Mouse (Mus musculus) myocyte (in vitro differentiated cells): ENCODE data around the gene Cltb. TPM values are rescaled to one million over a fixed set of nuclear protein-coding genes. Genes with fewer than 3 reads are reported as not detected.
A peak's percentile ranks its signal among the peaks of the same experiment; 100 is the strongest.

ENCODE experiments used
- H3K27me3 ChIP-seq: one replicate; pipeline ENCODE4 v1.6.1; 2011; ENCODE audit not compliant: control insufficient read depth, insufficient read depth, insufficient read length
- H3K36me3 ChIP-seq: one replicate; pipeline ENCODE4 v1.6.1; 2011; ENCODE audit not compliant: control insufficient read depth, insufficient read depth
- H3K4me2 ChIP-seq: one replicate; pipeline ENCODE4 v1.6.1; 2011; ENCODE audit warnings: low read depth, control low read depth
- H3K4me3 ChIP-seq: one replicate; pipeline ENCODE4 v1.5.1; 2011; ENCODE audit warnings: mild to moderate bottlenecking, control low read depth, moderate library complexity
- H3K79me2 ChIP-seq: one replicate; pipeline ENCODE4 v1.6.1; 2011; ENCODE audit not compliant: control insufficient read depth, insufficient read depth
- H3ac ChIP-seq: one replicate; pipeline ENCODE4 v1.6.1; 2011; ENCODE audit not compliant: control insufficient read depth, insufficient read length
- CEBPB ChIP-seq: IDR thresholded peaks from 2 replicates; pipeline ENCODE4 v1.6.1; 2011; ENCODE audit warnings: mild to moderate bottlenecking, moderate library complexity; ENCODE audit not compliant: poor library complexity, insufficient read depth, severe bottlenecking
- E2F4 ChIP-seq: IDR thresholded peaks from one replicate; pipeline ENCODE4 v1.6.1; 2011; ENCODE audit warnings: mild to moderate bottlenecking, control low read depth, moderate library complexity; ENCODE audit not compliant: insufficient read depth
- MAX ChIP-seq: IDR thresholded peaks from one replicate; pipeline ENCODE4 v1.6.1; 2011; ENCODE audit warnings: low read depth, mild to moderate bottlenecking, control low read depth
- MYOD1 ChIP-seq, 3 experiments: IDR thresholded peaks; one replicate each; pipeline ENCODE4 v1.6.1; 2011; ENCODE audit warnings: control low read depth in 2 of 3, low read depth in 2 of 3, mild to moderate bottlenecking in 2 of 3, moderate library complexity in 1 of 3; ENCODE audit not compliant: insufficient read length in 2 of 3, control insufficient read depth in 1 of 3
- MYOG ChIP-seq, 3 experiments: IDR thresholded peaks; one replicate each; pipeline ENCODE4 v1.6.1; 2011; ENCODE audit warnings: control low read depth in 2 of 3, low read depth in 2 of 3, mild to moderate bottlenecking in 2 of 3; ENCODE audit not compliant: insufficient read length in 2 of 3, control insufficient read depth in 1 of 3, insufficient read depth in 1 of 3
- POLR2A ChIP-seq: IDR thresholded peaks from one replicate; pipeline ENCODE4 v1.6.1; 2011; ENCODE audit warnings: low read depth, mild to moderate bottlenecking, control low read depth, moderate library complexity; ENCODE audit not compliant: insufficient read length
- POLR2AphosphoS2 ChIP-seq: IDR thresholded peaks from one replicate; pipeline ENCODE4 v1.6.1; 2011; ENCODE audit warnings: low read depth, control low read depth; ENCODE audit not compliant: insufficient read length
- REST ChIP-seq: IDR thresholded peaks from one replicate; pipeline ENCODE4 v1.6.1; 2011; ENCODE audit warnings: mild to moderate bottlenecking, control low read depth, moderate library complexity; ENCODE audit not compliant: insufficient read depth, insufficient read length
- SRF ChIP-seq: IDR thresholded peaks from one replicate; pipeline ENCODE4 v1.6.1; 2011; ENCODE audit warnings: low read depth; ENCODE audit not compliant: control insufficient read depth, insufficient read length
- TCF12 ChIP-seq: IDR thresholded peaks from one replicate; pipeline ENCODE4 v1.6.1; 2011; ENCODE audit warnings: mild to moderate bottlenecking, control low read depth; ENCODE audit not compliant: poor library complexity, insufficient read depth, severe bottlenecking
- TCF3 ChIP-seq: IDR thresholded peaks from one replicate; pipeline ENCODE4 v1.6.1; 2011; ENCODE audit warnings: low read depth, control low read depth; ENCODE audit not compliant: insufficient read length
- USF1 ChIP-seq: IDR thresholded peaks from one replicate; pipeline ENCODE4 v1.6.1; 2011; ENCODE audit warnings: low read depth, mild to moderate bottlenecking, control low read depth, moderate library complexity
- polyA plus RNA-seq: library from polyadenylated mRNA; unstranded; fragments of >200 nt; fragmentation: generic; extraction: Trizol; gene quantifications from one replicate; pipeline ENCODE4 v1.2.1, GENCODE M21; 2012; ENCODE audit warnings: missing spikeins

Gene Cltb
- polyA plus RNA-seq, 1 experiment = 43.0 TPM

DNA sequence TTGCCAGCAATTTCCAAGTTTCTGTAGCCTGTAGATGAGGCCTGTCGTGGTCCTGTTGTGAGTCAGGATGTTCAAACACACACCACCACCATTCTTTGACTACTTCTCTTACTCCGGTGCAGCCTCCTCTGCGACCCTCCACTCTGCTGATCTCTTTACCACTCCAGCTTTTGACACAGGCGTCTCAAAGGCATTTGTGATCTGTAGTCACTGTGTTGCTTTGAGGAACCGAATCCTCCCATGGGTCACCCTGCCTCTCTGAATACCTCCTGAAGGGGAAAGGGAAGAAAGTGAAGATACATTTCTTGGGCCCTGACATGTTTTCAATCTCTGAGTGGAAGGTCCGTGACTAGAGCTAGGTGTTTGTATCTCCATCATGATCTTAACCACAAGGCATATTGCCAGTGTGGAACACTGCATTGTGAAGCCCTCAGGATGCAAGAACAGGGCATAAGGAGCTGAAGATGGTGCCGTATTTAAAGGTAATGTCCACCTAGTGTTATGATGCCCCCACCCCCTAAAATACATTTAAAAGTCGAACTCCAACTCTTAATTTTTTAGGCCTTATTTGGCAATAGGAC lies 19.3 kb downstream of the Cltb start:
- peak overlapping the region; percentile 86 for H3K4me2 ChIP-seq

DNA sequence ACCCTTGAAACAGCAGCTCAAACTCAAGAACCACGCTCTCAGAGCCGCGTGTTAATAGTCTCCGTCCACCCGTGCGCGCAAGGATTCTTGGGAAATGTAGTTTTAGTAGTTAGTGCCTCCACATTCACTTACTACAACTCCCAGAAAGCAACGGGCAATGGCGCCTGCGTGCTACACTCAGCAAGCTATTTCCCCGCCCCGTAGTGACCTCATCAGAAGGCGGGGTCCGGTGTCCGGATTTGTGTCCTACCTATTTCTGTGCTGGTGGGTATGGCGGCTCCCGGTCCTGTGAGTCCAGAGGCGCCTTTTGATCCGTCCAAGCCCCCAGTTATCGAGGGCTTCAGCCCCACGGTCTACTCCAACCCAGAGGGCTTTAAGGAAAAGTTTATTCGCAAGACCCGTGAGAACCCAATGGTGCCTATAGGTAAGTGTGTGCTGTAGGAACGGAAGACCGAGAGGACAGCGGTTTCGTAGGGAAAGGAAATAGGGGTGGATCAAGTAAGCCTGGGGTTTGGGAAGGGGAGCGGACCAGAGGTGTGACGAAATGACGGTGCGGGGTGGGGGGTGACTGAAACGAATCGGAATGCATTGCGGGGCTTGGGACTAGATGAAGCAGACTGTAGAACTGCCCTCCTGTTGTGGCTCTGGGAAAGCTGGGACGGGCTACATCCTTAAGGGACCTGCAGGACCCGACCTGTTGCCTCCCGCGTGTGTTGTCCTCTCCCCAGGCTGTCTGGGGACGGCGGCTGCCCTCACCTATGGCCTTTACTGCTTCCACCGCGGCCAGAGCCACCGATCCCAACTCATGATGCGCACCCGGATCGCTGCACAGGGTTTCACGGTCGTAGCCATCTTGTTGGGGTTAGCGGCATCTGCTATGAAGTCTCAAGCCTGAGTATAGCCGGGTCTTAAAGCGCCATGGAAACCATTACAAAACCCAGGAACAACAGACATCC lies 20.9 kb downstream of the Cltb start, which contains the start of the genes Nop16 and Higd2a:
TSS of gene Nop16 (minus strand) at position 95 of the 956 bp plus-strand sequence.
TSS of gene Higd2a (plus strand) at position 212 of the 956 bp plus-strand sequence.
- TF ChIP-seq USF1 = no peak
- no peak for TF ChIP-seq MYOD1 (IDR thresholded peaks at IDR 0.05; ENCODE audit: control insufficient read depth in 1 of 3, insufficient read length in 2 of 3, low read depth in 2 of 3)
- no peak for TF ChIP-seq TCF12
- no peak for TF ChIP-seq REST
- peak; percentile 12 for TF ChIP-seq MAX
- TF ChIP-seq TCF3 = no peak
- TF ChIP-seq SRF = peak; percentile 21
- TF ChIP-seq MYOG (IDR thresholded peaks at IDR 0.05; ENCODE audit: control insufficient read depth in 1 of 3, insufficient read depth in 1 of 3, insufficient read length in 2 of 3, low read depth in 2 of 3) = no peak
- peak; percentile 62 for TF ChIP-seq POLR2A
- no peak for TF ChIP-seq E2F4
- TF ChIP-seq POLR2AphosphoS2 = peak; percentile 65
- TF ChIP-seq CEBPB = no peak
- no peaks in the 10 kb centered on the region for H3K27me3 ChIP-seq
- H3ac ChIP-seq = peak within 1 kb of the TSS; percentile 10
- peaks cover 41% of the 10 kb centered on the region for H3K79me2 ChIP-seq
- H3K4me3 ChIP-seq = peak within 1 kb of the TSS; percentile 96
- H3K36me3 ChIP-seq = peaks cover 18% of the 10 kb centered on the region
- H3K4me2 ChIP-seq = peak within 1 kb of the TSS; percentile 88

More for the DNA sequence above, 19.3 kb downstream of the Cltb start:
- TF ChIP-seq POLR2AphosphoS2 (no peak), TCF12 (no peak), MYOD1 (IDR thresholded peaks at IDR 0.05; ENCODE audit: control insufficient read depth in 1 of 3, insufficient read length in 2 of 3, low read depth in 2 of 3) (no peak), REST (no peak), MYOG (IDR thresholded peaks at IDR 0.05; ENCODE audit: control insufficient read depth in 1 of 3, insufficient read depth in 1 of 3, insufficient read length in 2 of 3, low read depth in 2 of 3) (no peak), CEBPB (no peak), E2F4 (no peak), SRF (no peak), POLR2A (no peak), USF1 (no peak), MAX (no peak), TCF3 (no peak)
- H3K79me2 ChIP-seq = peaks cover 41% of the 10 kb centered on the region
- H3ac ChIP-seq = no peak overlapping the region
- H3K4me3 ChIP-seq = peak overlapping the region; percentile 96
- no peaks in the 10 kb centered on the region for H3K27me3 ChIP-seq
- peaks cover 16% of the 10 kb centered on the region for H3K36me3 ChIP-seq

DNA sequence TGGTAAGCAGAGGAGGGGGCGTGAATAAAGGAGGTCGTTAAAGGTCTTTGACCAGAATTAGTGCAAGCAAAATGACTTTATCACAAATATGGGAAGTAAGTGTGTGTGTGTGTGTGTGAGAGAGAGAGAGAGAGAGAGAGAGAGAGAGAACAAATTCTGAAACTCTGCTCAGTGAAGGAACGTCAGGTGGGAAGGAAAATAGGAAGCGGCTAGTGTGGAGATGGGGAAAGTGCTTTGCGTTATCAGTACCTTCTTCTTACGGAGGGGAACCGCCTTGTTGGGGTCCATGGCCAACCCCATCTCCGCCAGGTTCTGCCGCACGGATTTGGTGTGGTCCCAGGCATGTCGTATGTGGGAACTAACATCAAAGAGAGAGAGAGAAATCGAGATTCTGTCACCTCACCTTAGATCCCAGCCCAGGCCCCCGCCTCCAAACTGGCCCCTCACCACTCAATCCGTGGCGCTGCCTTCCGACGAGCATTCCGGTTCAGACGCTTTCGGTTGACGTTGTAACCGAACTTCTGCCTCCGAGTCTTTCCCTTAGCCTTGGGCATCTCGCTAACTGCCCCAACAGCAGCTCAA lies 21.6 kb downstream of the Cltb start:
- peak overlapping the region; percentile 10 for H3ac ChIP-seq
- no peak for TF ChIP-seq POLR2A
- no peak for TF ChIP-seq MYOD1 (IDR thresholded peaks at IDR 0.05; ENCODE audit: control insufficient read depth in 1 of 3, insufficient read length in 2 of 3, low read depth in 2 of 3)
- TF ChIP-seq MAX = no peak
- no peak for TF ChIP-seq POLR2AphosphoS2
- TF ChIP-seq TCF3 = no peak
- TF ChIP-seq MYOG (IDR thresholded peaks at IDR 0.05; ENCODE audit: control insufficient read depth in 1 of 3, insufficient read depth in 1 of 3, insufficient read length in 2 of 3, low read depth in 2 of 3) = no peak
- TF ChIP-seq E2F4 = no peak
- no peak for TF ChIP-seq REST
- no peak for TF ChIP-seq CEBPB
- no peak for TF ChIP-seq TCF12
- TF ChIP-seq SRF = no peak
- no peak for TF ChIP-seq USF1
- peak overlapping the region; percentile 88 for H3K4me2 ChIP-seq
- H3K27me3 ChIP-seq = no peaks in the 10 kb centered on the region
- peaks cover 18% of the 10 kb centered on the region for H3K36me3 ChIP-seq
- H3K79me2 ChIP-seq = peaks cover 41% of the 10 kb centered on the region
- peak overlapping the region; percentile 96 for H3K4me3 ChIP-seq

DNA sequence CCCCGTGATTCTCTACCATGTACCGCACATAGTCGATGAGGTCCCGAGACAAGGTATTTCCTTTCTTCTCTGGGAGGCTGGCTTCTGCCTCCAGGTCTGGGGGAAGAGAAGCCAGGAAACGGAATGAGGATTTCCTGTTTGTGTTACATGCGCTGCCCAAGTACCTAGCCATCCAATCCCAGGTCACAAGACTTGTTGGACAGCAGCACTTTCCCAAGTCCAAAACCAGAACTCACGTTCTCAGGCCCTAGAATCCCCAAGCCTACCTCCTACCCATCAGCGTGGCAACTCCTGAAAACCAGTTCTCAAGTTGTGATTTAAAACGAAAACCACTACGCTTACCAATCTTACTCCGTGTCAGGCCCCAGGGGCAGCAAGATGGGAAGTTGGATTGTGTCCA lies 25.3 kb downstream of the Cltb start:
- H3K4me3 ChIP-seq = no peak overlapping the region
- H3K36me3 ChIP-seq = peaks cover 26% of the 10 kb centered on the region
- H3K27me3 ChIP-seq = no peaks in the 10 kb centered on the region
- no peak for TF ChIP-seq TCF12
- TF ChIP-seq MYOD1 (IDR thresholded peaks at IDR 0.05; ENCODE audit: control insufficient read depth in 1 of 3, insufficient read length in 2 of 3, low read depth in 2 of 3) = no peak
- TF ChIP-seq POLR2AphosphoS2 = no peak
- no peak for TF ChIP-seq MYOG (IDR thresholded peaks at IDR 0.05; ENCODE audit: control insufficient read depth in 1 of 3, insufficient read depth in 1 of 3, insufficient read length in 2 of 3, low read depth in 2 of 3)
- no peak for TF ChIP-seq SRF
- TF ChIP-seq MAX = no peak
- no peak for TF ChIP-seq POLR2A
- TF ChIP-seq E2F4 = no peak
- TF ChIP-seq TCF3 = no peak
- no peak for TF ChIP-seq CEBPB
- no peak for TF ChIP-seq REST
- no peak for TF ChIP-seq USF1
- no peak overlapping the region for H3K4me2 ChIP-seq
- peaks cover 21% of the 10 kb centered on the region for H3K79me2 ChIP-seq
- H3ac ChIP-seq = no peak overlapping the region
